Mouse (Mus musculus) adrenal gland, postnatal 36 days (tissue): Measurements from ENCODE around the gene Paqr7. TPM values are rescaled to one million over a fixed set of nuclear protein-coding genes. Genes with fewer than 3 reads are reported as not detected.

ENCODE experiments used
- DNase-seq, 2 experiments: peaks; one replicate each; pipeline ENCODE4 v3.0.0; 2021; ENCODE audit warnings: mixed read lengths in 1 of 2
- total RNA-seq, 2 experiments: library from RNA; stranded (reverse); gene quantifications; 2 replicates each; pipeline ENCODE4 v1.2.3; 2021

Gene Paqr7
- total RNA-seq, 2 experiments from 2014 or later = 38.7 to 56.9 TPM

GRCm38 (mm10) chr4:134501095-134501494 is 4.6 kb downstream of the Paqr7 start:
- no peak for DNase-seq

GRCm38 (mm10) chr4:134503686-134504357 is 7.3 kb downstream of the Paqr7 start:
- DNase-seq = no peak

- no peak for DNase-seq
These were observed 8.8 kb downstream of the Paqr7 start for GRCm38 (mm10) chr4:134505303-134505789.

- DNase-seq = no peak
These were observed 9.6 kb downstream of the Paqr7 start for GRCm38 (mm10) chr4:134505966-134506594.

- no peak for DNase-seq
These were observed 10.2 kb downstream of the Paqr7 start for GRCm38 (mm10) chr4:134506713-134507112.

GRCm38 (mm10) chr4:134510396-134510795 is 13.9 kb downstream of the Paqr7 start:
- DNase-seq = no peak

GRCm38 (mm10) chr4:134510845-134511411 is 14.4 kb downstream of the Paqr7 start, which contains the start of gene Aunip:
Gene Aunip (plus strand): TSS chr4:134510999.
- peak; percentile 95 to 98 for DNase-seq

- no peak for DNase-seq
These were observed 15.2 kb downstream of the Paqr7 start for GRCm38 (mm10) chr4:134511730-134512129.

GRCm38 (mm10) chr4:134512798-134513197 is 16.3 kb downstream of the Paqr7 start:
- DNase-seq = peak; percentile 82 to 88

- peak in 1 of 2 experiments; percentile 36 for DNase-seq
These were observed 17.9 kb downstream of the Paqr7 start for GRCm38 (mm10) chr4:134514309-134514930.

- no peak for DNase-seq
These were observed 19.1 kb downstream of the Paqr7 start for GRCm38 (mm10) chr4:134515614-134516013.

- DNase-seq = peak; percentile 77 to 84
These were observed 20.5 kb downstream of the Paqr7 start for GRCm38 (mm10) chr4:134516981-134517380.

GRCm38 (mm10) chr4:134517719-134518118 is 21.2 kb downstream of the Paqr7 start:
- no peak for DNase-seq

GRCm38 (mm10) chr4:134518541-134518940 is 22.0 kb downstream of the Paqr7 start:
- no peak for DNase-seq

- no peak for DNase-seq
These were observed 22.8 kb downstream of the Paqr7 start for GRCm38 (mm10) chr4:134519281-134519680.

- DNase-seq = peak; percentile 58 to 63
These were observed 26.9 kb downstream of the Paqr7 start for GRCm38 (mm10) chr4:134523447-134523846.

- DNase-seq = no peak
These were observed 29.3 kb downstream of the Paqr7 start for GRCm38 (mm10) chr4:134525806-134526205.

GRCm38 (mm10) chr4:134526220-134526619 is 29.7 kb downstream of the Paqr7 start:
- no peak for DNase-seq

GRCm38 (mm10) chr4:134532928-134533327 is 36.4 kb downstream of the Paqr7 start:
- no peak for DNase-seq

GRCm38 (mm10) chr4:134533421-134533820 is 36.9 kb downstream of the Paqr7 start:
- no peak for DNase-seq

GRCm38 (mm10) chr4:134534124-134534886 is 37.8 kb downstream of the Paqr7 start:
- peak; percentile 85 to 92 for DNase-seq
